Mouse (Mus musculus): ENCODE data around the gene Kdm1b.

Gene Kdm1b

DNA sequence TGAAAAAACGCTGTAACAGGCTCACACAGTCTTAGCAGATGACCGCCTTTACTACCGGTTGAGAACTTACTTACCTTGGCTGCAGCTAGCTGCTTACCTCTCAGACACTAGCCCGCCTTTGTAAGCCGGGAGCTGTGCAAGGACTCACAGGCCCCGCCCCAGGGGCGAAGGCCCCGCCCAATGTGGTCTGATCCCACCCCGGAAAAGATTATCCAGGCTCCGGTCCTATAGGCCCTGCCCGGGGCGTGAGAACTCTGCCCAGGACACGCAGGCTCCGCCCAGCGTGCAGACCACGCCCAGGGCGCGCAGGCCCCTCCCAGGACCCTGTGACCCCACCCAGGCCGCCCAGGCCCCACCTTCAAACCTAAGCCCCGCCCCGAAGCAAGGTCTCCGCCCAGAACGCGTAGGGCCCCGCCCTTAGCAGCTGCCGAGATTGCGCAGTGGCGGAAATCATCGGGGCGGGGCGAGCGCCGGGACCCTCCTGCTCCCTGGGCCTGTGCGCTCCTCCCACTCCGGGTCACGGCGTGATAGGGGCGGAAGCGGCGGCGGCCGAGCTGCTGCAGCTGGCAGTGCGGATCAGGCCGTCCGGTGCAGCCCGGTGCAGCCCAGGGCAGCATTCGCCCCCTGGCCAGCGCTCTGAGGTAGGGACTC, at the start of gene Kdm1b:
Gene Kdm1b, plus strand, starts transcription at position 470 of the 651 bp plus-strand sequence.
- H3K27me3 ChIP-seq (ENCODE audit: control insufficient read depth, insufficient read depth, low read length, poor library complexity, severe bottlenecking) = no peaks in the 10 kb centered on the region; the same call in 1 of the 2 replicates
- H3K36me3 ChIP-seq (ENCODE audit: control insufficient read depth, insufficient read depth, low read length, poor library complexity, severe bottlenecking) = no peaks in the 10 kb centered on the region
- DNase-seq (ENCODE audit: low read depth, low spot score) = peak; percentile 98

DNA sequence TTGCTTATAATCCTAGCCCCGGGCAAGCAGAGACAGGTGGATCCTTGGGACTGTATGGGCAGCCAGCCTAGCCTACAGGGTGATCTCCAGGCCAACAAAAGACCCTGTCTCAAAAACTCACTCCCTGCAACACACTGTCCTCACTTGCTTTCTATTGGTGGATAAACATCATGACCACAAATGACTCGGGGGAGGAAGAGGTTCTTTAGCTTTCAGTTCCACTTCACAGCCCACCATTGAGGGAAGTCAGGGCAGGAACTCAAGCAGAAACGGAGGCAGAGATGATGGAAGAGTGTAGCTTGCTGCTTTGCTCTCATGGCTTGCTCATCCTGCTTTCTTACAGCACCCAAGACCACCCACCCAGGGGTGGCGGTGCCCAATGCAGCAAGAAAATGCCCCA, 45.9 kb upstream of the Kdm1b start:
- Histone ChIP-seq H3K27me3 (ENCODE audit: control insufficient read depth, insufficient read depth, low read length, poor library complexity, severe bottlenecking) (no peaks in the 10 kb centered on the region), H3K36me3 (ENCODE audit: control insufficient read depth, insufficient read depth, low read length, poor library complexity, severe bottlenecking) (no peaks in the 10 kb centered on the region)
- no peak for DNase-seq (ENCODE audit: low read depth, low spot score)

DNA sequence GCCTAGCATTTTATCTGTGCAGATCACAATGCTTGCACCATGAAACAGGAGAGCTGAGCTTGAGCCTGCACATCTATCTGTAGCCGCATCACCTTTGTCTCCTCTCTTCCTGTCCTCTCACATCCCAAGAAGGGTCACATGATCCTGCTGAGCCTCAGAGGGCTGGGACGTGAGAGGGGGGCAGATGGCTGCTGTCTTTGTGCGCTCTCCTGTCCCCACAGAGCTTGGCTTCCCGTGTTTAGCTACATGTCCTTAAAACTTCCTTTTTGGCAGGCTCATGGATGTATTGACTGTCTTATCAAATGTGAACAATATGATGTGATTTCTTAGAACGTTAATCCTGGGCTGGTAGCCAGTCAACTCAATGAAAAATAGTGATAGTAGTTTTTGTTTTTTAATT, 43.8 kb upstream of the Kdm1b start:
- Histone ChIP-seq H3K36me3 (ENCODE audit: control insufficient read depth, insufficient read depth, low read length, poor library complexity, severe bottlenecking) (no peaks in the 10 kb centered on the region), H3K27me3 (ENCODE audit: control insufficient read depth, insufficient read depth, low read length, poor library complexity, severe bottlenecking) (no peaks in the 10 kb centered on the region)
- no peak for DNase-seq (ENCODE audit: low read depth, low spot score)

GRCm38 (mm10) chr13:47001590-47001989, 41.7 kb upstream of the Kdm1b start:
- no peaks in the 10 kb centered on the region for H3K27me3 ChIP-seq (ENCODE audit: control insufficient read depth, insufficient read depth, low read length, poor library complexity, severe bottlenecking)
- H3K36me3 ChIP-seq (ENCODE audit: control insufficient read depth, insufficient read depth, low read length, poor library complexity, severe bottlenecking) = no peaks in the 10 kb centered on the region
- no peak for DNase-seq (ENCODE audit: low read depth, low spot score)

GRCm38 (mm10) chr13:47013740-47014139, 29.6 kb upstream of the Kdm1b start:
- Histone ChIP-seq H3K27me3 (ENCODE audit: control insufficient read depth, insufficient read depth, low read length, poor library complexity, severe bottlenecking) (no peaks in the 10 kb centered on the region), H3K36me3 (ENCODE audit: control insufficient read depth, insufficient read depth, low read length, poor library complexity, severe bottlenecking) (no peaks in the 10 kb centered on the region)
- no peak for DNase-seq (ENCODE audit: low read depth, low spot score)

DNA sequence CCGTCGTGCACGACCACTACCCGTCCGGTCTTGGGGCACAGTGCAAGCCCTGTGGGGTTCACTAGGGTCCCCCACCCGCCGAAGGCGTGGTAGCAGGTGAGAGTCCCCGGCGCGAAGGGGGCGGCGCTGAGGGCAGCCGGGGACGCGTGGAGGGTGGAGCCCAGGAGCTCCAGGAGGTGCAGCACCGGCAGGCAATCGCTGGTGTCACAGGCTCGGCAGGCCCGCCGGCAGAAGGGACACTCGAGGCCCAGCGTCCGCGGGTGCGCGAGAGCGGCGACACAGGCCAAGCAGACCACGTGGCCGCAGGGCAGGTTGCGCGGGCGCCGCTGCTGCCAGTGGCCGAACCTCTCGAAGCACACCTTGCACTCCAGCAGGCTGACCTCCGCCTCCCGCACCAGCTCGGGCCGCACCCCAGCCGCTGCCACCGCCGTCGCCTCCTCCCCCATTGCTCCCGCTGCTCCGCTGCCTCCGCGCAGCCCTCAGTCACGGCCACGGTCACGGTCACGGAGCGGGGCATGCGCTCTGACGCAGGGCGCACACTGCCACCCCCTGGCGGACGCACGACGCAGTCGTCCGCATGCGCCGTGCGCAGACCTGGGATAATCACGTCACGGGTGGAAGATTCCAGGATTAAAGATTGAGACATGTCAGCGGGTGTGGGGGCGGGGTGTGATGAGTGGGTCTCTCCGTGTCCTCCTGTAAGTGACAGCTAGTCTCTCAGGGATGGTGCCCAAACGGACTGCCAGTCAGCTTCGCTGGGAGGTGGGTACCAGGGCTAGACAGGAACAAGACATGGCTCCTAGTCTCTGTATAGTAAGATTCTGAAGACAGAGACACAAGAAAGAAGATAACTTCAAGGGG, 28.7 kb upstream of the Kdm1b start, which contains the start of gene Nhlrc1:
Gene Nhlrc1, minus strand, starts transcription at position 517 of the 861 bp plus-strand sequence.
- DNase-seq (ENCODE audit: low read depth, low spot score) = peak; percentile 73
- no peaks in the 10 kb centered on the region for H3K27me3 ChIP-seq (ENCODE audit: control insufficient read depth, insufficient read depth, low read length, poor library complexity, severe bottlenecking)

GRCm38 (mm10) chr13:47015195-47015501, 28.2 kb upstream of the Kdm1b start:
- no peak for DNase-seq (ENCODE audit: low read depth, low spot score)
- Histone ChIP-seq H3K36me3 (ENCODE audit: control insufficient read depth, insufficient read depth, low read length, poor library complexity, severe bottlenecking) (no peaks in the 10 kb centered on the region), H3K27me3 (ENCODE audit: control insufficient read depth, insufficient read depth, low read length, poor library complexity, severe bottlenecking) (no peaks in the 10 kb centered on the region)

More for the DNA sequence above, 28.7 kb upstream of the Kdm1b start, which contains the start of gene Nhlrc1:
- H3K36me3 ChIP-seq (ENCODE audit: control insufficient read depth, insufficient read depth, low read length, poor library complexity, severe bottlenecking) = no peaks in the 10 kb centered on the region

DNA sequence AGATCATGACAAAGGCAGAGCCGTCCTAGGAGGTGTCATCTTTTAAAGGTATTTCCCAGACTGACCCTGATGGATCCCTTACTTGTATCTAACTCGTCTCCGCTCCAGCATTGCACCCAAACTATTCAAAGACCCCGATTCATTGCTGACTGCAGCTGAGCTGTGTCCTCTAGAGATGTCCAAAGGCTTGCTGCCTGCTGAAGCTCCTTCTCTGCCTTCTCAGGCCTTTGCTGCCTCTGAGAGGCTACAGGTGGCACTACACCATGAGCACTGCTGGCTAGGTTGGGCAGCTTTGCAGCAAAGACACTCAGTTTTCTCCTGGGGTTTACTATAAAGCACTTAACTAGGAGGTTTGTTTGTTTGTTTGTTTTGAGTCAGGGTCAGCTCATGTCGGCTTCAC, 26.0 kb upstream of the Kdm1b start:
- no peaks in the 10 kb centered on the region for H3K36me3 ChIP-seq (ENCODE audit: control insufficient read depth, insufficient read depth, low read length, poor library complexity, severe bottlenecking)
- DNase-seq (ENCODE audit: low read depth, low spot score) = peak; percentile 20
- H3K27me3 ChIP-seq (ENCODE audit: control insufficient read depth, insufficient read depth, low read length, poor library complexity, severe bottlenecking) = no peaks in the 10 kb centered on the region

DNA sequence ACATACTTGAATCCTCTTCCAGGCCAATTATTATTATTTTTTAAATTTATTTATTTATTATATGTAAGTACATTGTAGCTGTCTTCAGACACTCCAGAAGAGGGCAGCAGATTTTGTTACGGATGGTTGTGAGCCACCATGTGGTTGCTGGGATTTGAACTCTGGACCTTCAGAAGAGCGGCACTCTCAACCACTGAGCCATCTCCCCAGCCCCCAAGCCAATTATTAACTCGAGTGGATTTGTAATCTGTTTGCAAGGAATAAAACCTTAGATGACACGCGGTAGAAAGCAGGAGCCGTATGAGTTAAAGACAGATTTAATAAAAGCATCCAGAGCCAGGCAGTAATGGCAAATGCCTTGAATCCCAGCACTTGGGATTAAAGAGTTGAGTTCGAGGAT, 23.5 kb upstream of the Kdm1b start:
- Histone ChIP-seq H3K36me3 (ENCODE audit: control insufficient read depth, insufficient read depth, low read length, poor library complexity, severe bottlenecking) (no peaks in the 10 kb centered on the region), H3K27me3 (ENCODE audit: control insufficient read depth, insufficient read depth, low read length, poor library complexity, severe bottlenecking) (no peaks in the 10 kb centered on the region)
- DNase-seq (ENCODE audit: low read depth, low spot score) = no peak

DNA sequence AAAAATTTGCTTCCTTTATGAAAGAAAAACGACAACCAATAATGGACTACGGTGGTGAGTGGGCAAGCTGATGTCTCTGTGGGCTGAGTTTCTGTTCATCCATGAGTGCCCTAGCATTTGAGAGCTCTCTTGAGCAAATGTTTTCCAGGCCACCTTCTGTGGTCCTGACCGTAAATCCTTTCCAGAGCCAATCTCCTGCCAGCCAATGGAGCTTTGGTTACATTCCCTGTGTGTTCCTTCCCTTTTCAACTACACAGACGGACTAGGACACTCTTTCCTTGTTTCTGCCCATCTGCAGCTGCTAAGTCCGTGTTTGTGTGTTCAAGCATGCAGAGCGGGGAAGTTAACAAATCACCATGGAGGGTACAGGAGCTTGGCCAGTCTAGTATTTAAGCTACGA, 22.5 kb upstream of the Kdm1b start:
- no peak for DNase-seq (ENCODE audit: low read depth, low spot score)
- H3K27me3 ChIP-seq (ENCODE audit: control insufficient read depth, insufficient read depth, low read length, poor library complexity, severe bottlenecking) = no peaks in the 10 kb centered on the region
- H3K36me3 ChIP-seq (ENCODE audit: control insufficient read depth, insufficient read depth, low read length, poor library complexity, severe bottlenecking) = no peaks in the 10 kb centered on the region

- no peaks in the 10 kb centered on the region for H3K27me3 ChIP-seq (ENCODE audit: control insufficient read depth, insufficient read depth, low read length, poor library complexity, severe bottlenecking)
- DNase-seq (ENCODE audit: low read depth, low spot score) = no peak
- no peaks in the 10 kb centered on the region for H3K36me3 ChIP-seq (ENCODE audit: control insufficient read depth, insufficient read depth, low read length, poor library complexity, severe bottlenecking)
These were observed 12.8 kb upstream of the Kdm1b start for GRCm38 (mm10) chr13:47030376-47031107.

DNA sequence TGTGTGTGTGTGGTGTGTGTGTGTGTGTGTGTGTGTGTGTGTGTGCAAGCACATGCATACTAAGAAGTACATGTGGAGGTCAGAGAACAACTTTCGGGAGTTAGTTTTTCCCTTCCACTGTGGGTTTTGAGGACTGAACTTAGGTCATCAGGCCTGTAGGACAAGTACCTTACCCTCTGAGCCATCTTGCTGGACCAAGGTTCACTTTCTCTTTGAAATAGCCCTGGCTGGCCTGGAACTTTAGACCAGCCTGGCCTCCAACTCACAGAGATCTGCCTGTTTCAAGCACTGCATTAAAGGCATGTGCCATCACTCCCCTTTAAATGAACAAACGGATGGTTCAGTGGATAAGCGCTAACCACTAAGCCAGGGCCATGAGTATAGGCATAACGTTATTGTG, 9.7 kb upstream of the Kdm1b start:
- Histone ChIP-seq H3K36me3 (ENCODE audit: control insufficient read depth, insufficient read depth, low read length, poor library complexity, severe bottlenecking) (no peaks in the 10 kb centered on the region), H3K27me3 (ENCODE audit: control insufficient read depth, insufficient read depth, low read length, poor library complexity, severe bottlenecking) (no peaks in the 10 kb centered on the region)
- DNase-seq (ENCODE audit: low read depth, low spot score) = no peak

DNA sequence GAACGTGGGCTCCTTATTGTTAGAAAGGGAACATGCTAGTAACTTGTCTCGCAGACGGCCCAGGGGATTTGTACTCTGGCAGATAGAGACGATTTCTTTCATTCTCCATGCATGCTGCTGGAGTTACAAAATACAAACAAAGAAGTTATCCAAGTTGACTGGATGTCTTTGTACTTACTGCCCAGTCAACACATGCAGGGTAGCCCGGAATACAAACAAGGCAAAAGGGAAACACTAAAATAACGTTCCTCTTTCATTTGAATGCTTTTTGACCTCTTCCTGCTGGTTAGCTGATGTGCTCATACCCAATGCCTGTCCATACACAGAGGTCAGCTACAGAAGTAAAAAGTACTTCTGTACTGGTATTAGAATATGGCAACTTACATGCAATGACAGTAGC, 5.4 kb upstream of the Kdm1b start:
- H3K27me3 ChIP-seq (ENCODE audit: control insufficient read depth, insufficient read depth, low read length, poor library complexity, severe bottlenecking) = no peaks in the 10 kb centered on the region
- H3K36me3 ChIP-seq (ENCODE audit: control insufficient read depth, insufficient read depth, low read length, poor library complexity, severe bottlenecking) = no peaks in the 10 kb centered on the region
- no peak for DNase-seq (ENCODE audit: low read depth, low spot score)

DNA sequence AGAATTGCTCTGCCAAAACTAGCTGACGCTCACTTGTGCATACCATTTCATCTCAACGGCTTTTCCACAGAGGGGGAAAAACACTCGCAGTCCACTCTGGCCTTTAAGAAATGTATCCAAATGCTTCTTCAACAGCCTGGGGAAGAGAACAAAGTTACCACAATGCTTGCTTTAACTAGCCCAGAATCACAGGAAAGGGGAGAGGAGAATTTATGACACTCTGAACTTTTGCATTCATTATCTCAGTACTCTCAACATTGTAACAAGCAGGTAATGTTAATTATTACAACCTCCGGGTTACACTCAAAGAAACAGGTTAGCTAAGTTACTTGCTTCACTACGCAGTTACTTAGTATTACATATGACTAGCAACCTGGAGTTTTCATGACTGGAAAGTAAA, 3.2 kb upstream of the Kdm1b start:
- H3K36me3 ChIP-seq (ENCODE audit: control insufficient read depth, insufficient read depth, low read length, poor library complexity, severe bottlenecking) = no peaks in the 10 kb centered on the region
- DNase-seq (ENCODE audit: low read depth, low spot score) = no peak
- no peaks in the 10 kb centered on the region; the same call in 1 of the 2 replicates for H3K27me3 ChIP-seq (ENCODE audit: control insufficient read depth, insufficient read depth, low read length, poor library complexity, severe bottlenecking)

Measured in splenic B cell, adult 2 months (primary cell).